Mouse (Mus musculus): ENCODE data around the gene Caskin1. TPM values are rescaled to one million over a fixed set of nuclear protein-coding genes. Genes with fewer than 3 reads are reported as not detected.

Gene Caskin1
- total RNA-seq, 2 experiments from 2014 or later = 1.6 TPM

Other genes starting within 250 kb of the Caskin1 start
- 10 to 100 TPM; 14.9 to 15.2 TPM for gene Ccnf, start 237.1 kb upstream of the Caskin1 start, total RNA-seq (2021)
- gene Abca17, start 137.5 kb upstream of the Caskin1 start, total RNA-seq (2021) = under 1 TPM in 1 of 2 experiments, not detected in 1; 0.10 TPM
- gene Abca3, start 136.7 kb upstream of the Caskin1 start, total RNA-seq (2021) = 10 to 100 TPM; 15.9 to 17.0 TPM
- gene Rnps1, start 74.0 kb upstream of the Caskin1 start, total RNA-seq (2021) = 10 to 100 TPM; 83.7 to 93.6 TPM
- gene Eci1, start 62.0 kb upstream of the Caskin1 start, total RNA-seq (2021) = 100 to 1,000 TPM; 117 to 133 TPM
- 1 to 10 TPM; 1.9 TPM for gene Dnase1l2, start 45.5 kb upstream of the Caskin1 start, total RNA-seq (2021)
- 10 to 100 TPM; 18.0 to 20.7 TPM for gene E4f1, start 18.3 kb upstream of the Caskin1 start, total RNA-seq (2021)
- 10 to 100 TPM; 34.6 to 37.4 TPM for gene Pgp, start 18.2 kb upstream of the Caskin1 start, total RNA-seq (2021)
- gene Bricd5, start 14.7 kb upstream of the Caskin1 start, total RNA-seq (2021) = 1 to 10 TPM in 1 of 2 experiments, under 1 TPM in 1; 0.91 to 1.5 TPM
- gene Mlst8, start 9.5 kb upstream of the Caskin1 start, total RNA-seq (2021) = 10 to 100 TPM; 12.4 to 16.8 TPM
- gene Traf7, start 39.3 kb downstream of the Caskin1 start, total RNA-seq (2021) = 10 to 100 TPM; 80.8 to 86.3 TPM
- under 1 TPM; 0.52 to 0.64 TPM for gene Rab26, start 45.6 kb downstream of the Caskin1 start, total RNA-seq (2021)
- 10 to 100 TPM; 60.5 to 66.7 TPM for gene Pkd1, start 61.2 kb downstream of the Caskin1 start, total RNA-seq (2021)
- 10 to 100 TPM; 66.4 to 75.4 TPM for gene Tsc2, start 144.0 kb downstream of the Caskin1 start, total RNA-seq (2021)
- 1 to 10 TPM; 7.5 TPM for gene Nthl1, start 144.1 kb downstream of the Caskin1 start, total RNA-seq (2021)
- gene Slc9a3r2, start 161.7 kb downstream of the Caskin1 start, total RNA-seq (2021) = 10 to 100 TPM; 35.4 to 35.6 TPM
- not detected for gene Npw, start 169.9 kb downstream of the Caskin1 start, total RNA-seq (2021)
- gene Zfp598, start 181.1 kb downstream of the Caskin1 start, total RNA-seq (2021) = 10 to 100 TPM; 25.7 to 29.6 TPM
- under 1 TPM; 0.13 to 0.15 TPM for gene Syngr3, start 201.4 kb downstream of the Caskin1 start, total RNA-seq (2021)
- gene Gfer, start 207.6 kb downstream of the Caskin1 start, total RNA-seq (2021) = 10 to 100 TPM; 22.9 to 24.6 TPM
- 1 to 10 TPM; 2.2 to 3.3 TPM for gene Noxo1, start 207.6 kb downstream of the Caskin1 start, total RNA-seq (2021)
- gene Tbl3, start 219.1 kb downstream of the Caskin1 start, total RNA-seq (2021) = 10 to 100 TPM; 19.1 to 20.4 TPM
- gene Rnf151, start 229.5 kb downstream of the Caskin1 start, total RNA-seq (2021) = under 1 TPM in 1 of 2 experiments, not detected in 1; 0.23 TPM
- 100 to 1,000 TPM; 750 to 839 TPM for gene Rps2, start 229.5 kb downstream of the Caskin1 start, total RNA-seq (2021)
- gene Ndufb10, start 235.9 kb downstream of the Caskin1 start, total RNA-seq (2021) = 100 to 1,000 TPM; 383 to 407 TPM
- gene Rpl3l, start 239.2 kb downstream of the Caskin1 start, total RNA-seq (2021) = 100 to 1,000 TPM; 215 to 219 TPM
- 100 to 1,000 TPM in 1 of 2 experiments, 10 to 100 TPM in 1; 91.8 to 101 TPM for gene Msrb1, start 248.0 kb downstream of the Caskin1 start, total RNA-seq (2021)

Data from gastrocnemius, postnatal 4 days (tissue).